Mouse (Mus musculus) neutrophil, adult 83 days (primary cell): ENCODE data around the gene Enho. TPM values are rescaled to one million over a fixed set of nuclear protein-coding genes. Genes with fewer than 3 reads are reported as not detected.

Source experiments
- total RNA-seq, 2 experiments: library from RNA; stranded (reverse); gene quantifications; one replicate each; pipeline ENCODE4 v1.2.4; 2023

Enho gene
- not detected for total RNA-seq

GRCm38 (mm10) chr4:41639913-41640507, at the start of gene Enho:
Gene Enho (minus strand): TSS chr4:41640324.

Other genes with a start within 250 kb of the Enho start
- 10 to 100 TPM in 1 of 2 experiments, 1 to 10 TPM in 1; 9.7 to 11.7 TPM for gene Kif24, start 175.4 kb downstream of the Enho start, total RNA-seq
- gene Nudt2, start 175.2 kb downstream of the Enho start, total RNA-seq, result 1 to 10 TPM; 4.0 to 4.9 TPM
- gene AI464131, start 137.2 kb downstream of the Enho start, total RNA-seq, result under 1 TPM in 1 of 2 experiments, not detected in 1; 0.13 TPM
- not detected for gene 1110017D15Rik, start 123.0 kb downstream of the Enho start, total RNA-seq
- 10 to 100 TPM; 17.3 to 21.2 TPM for gene Fam219a, start 70.8 kb downstream of the Enho start, total RNA-seq
- not detected for gene Dnaic1, start 70.5 kb downstream of the Enho start, total RNA-seq
- not detected for gene Cntfr, start 56.8 kb upstream of the Enho start, total RNA-seq
- gene Il11ra1, start 59.7 kb upstream of the Enho start, total RNA-seq, result 10 to 100 TPM in 1 of 2 experiments, 1 to 10 TPM in 1; 5.9 to 10.2 TPM
- gene Rpp25l, start 73.2 kb upstream of the Enho start, total RNA-seq, result 10 to 100 TPM; 16.5 to 18.3 TPM
- gene Dctn3, start 82.8 kb upstream of the Enho start, total RNA-seq, result 10 to 100 TPM; 63.4 to 85.0 TPM
- gene Arid3c, start 90.8 kb upstream of the Enho start, total RNA-seq, result under 1 TPM in 1 of 2 experiments, not detected in 1; 0.31 TPM
- 10 to 100 TPM; 22.7 to 27.3 TPM for gene Galt, start 114.9 kb upstream of the Enho start, total RNA-seq
- gene Sigmar1, start 115.8 kb upstream of the Enho start, total RNA-seq, result 10 to 100 TPM; 17.9 to 18.5 TPM
- gene Ccl27a, start 133.9 kb upstream of the Enho start, total RNA-seq, result 1 to 10 TPM; 3.2 to 5.2 TPM